Mouse (Mus musculus) heart, adult 18-20 months (tissue): ENCODE measurements around the gene Chpf. TPM values are rescaled to one million over a fixed set of nuclear protein-coding genes. Genes with fewer than 3 reads are reported as not detected.

Experiments used
- DNase-seq, 2 experiments: peaks; one replicate each; pipeline ENCODE4 v3.0.0; 2021 to 2022; ENCODE audit warnings: mixed read lengths in 1 of 2
- total RNA-seq, 2 experiments: library from RNA; stranded (reverse); gene quantifications; 2 replicates each; pipeline ENCODE4 v1.2.3; 2021

Gene Chpf
- total RNA-seq, 2 experiments from 2014 or later = 22.0 to 22.4 TPM

GRCm38 (mm10) chr1:75442171-75442570, 36.9 kb downstream of the Chpf start:
- no peak for DNase-seq

DNA sequence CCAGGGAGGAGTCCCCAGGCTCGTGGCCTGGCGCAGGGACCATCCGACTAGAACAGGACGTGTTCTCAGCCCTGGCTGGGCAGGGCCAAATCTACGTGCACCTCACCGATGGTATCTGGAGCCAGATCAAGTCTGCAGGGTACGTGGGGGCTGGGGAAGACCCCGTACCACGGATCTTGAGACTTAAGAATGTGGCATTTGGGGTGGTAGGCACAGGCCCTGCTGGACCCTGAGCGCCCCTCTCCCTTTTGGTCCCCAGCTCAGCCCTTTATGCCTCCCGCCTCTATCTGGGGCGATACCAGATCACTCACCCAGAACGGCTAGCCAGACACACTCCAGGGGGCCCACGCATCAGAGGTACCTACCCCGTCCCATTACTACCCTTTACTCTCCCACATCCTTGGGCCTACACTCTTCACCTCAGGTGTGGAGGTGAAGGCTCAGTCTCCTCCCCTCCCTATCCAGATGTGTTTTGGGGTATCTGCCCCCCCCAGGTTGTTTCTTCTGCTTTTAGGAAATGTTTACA, 37.6 kb downstream of the Chpf start:
- no peak for DNase-seq

DNA sequence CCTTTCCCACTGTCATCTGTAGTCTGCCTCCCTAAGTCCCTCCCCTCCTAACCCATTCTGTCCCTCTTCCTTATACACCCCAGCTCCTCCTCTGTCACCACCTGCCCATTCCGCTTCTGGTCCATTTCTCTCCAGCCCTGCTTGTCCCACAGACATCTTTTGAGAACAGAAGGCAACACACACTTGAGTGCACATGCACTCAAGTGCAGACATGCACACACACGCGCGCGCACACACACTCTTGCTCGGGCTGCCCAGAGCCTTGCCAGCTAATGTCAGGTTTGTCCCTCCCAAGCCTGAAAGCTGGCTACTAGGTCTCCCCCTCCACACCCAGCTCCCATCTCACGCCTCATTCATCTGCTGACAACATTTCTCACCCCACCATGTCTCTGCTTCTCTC, 38.4 kb downstream of the Chpf start:
- no peak for DNase-seq

- no peak for DNase-seq
Observed at GRCm38 (mm10) chr1:75438782-75439181, 40.3 kb downstream of the Chpf start.

GRCm38 (mm10) chr1:75435475-75436328, 43.4 kb downstream of the Chpf start, which contains the start of gene Gmppa:
Gene Gmppa, plus strand, starts transcription at chr1:75435930.
- peak; percentile 90 to 94 for DNase-seq

DNA sequence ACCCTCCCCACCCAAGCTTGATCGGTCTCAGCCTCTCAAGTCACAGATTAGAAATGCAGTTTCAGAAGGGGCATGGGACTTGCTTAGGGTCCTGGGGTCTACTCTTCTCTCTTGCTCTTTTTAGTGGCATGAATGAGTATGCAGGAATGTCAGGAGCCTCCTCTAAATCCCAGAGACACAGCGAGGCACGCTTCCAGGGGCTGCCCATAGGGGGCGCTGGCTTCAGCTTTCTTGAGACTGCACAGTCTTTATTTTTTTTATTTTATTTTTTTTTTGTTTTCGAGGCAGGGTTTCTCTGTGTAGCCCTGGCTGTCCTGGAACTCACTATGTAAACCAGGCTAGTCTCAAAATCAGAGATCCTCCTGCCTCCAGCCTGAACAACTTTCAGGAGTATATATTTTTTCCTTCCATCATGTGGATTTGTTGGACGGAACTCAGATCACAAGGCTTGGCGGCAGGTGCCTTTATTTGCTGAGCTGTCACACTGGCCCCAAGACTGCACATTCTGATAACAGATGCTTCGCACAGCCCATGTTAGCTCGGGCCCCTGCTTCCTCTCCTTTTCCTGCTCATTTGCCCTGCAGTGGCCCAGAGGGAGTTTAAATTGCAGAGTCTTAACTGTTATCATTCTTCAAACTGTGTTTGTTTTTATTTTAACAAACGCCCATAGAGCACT, 53.2 kb downstream of the Chpf start:
- DNase-seq = peak in 1 of 2 experiments; percentile 65

Other genes with a start within 250 kb of the Chpf start
- gene A630095N17Rik, start 247.2 kb downstream of the Chpf start, total RNA-seq = not detected
- 100 to 1,000 TPM; 123 to 127 TPM for gene Dnajb2, start 242.9 kb downstream of the Chpf start, total RNA-seq
- 1 to 10 TPM; 1.2 to 2.0 TPM for gene Ptprn, start 214.8 kb downstream of the Chpf start, total RNA-seq
- not detected for gene Resp18, start 200.9 kb downstream of the Chpf start, total RNA-seq
- 10 to 100 TPM; 80.9 to 88.3 TPM for gene Dnpep, start 161.3 kb downstream of the Chpf start, total RNA-seq
- gene Des, start 119.0 kb downstream of the Chpf start, total RNA-seq = 1,000 to 10,000 TPM; 1,347 to 1,386 TPM
- gene Speg, start 104.0 kb downstream of the Chpf start, total RNA-seq = 100 to 1,000 TPM; 115 TPM
- gene Gmppa, start 43.4 kb downstream of the Chpf start, total RNA-seq = 10 to 100 TPM; 34.5 to 38.2 TPM
- gene Asic4, start 28.9 kb downstream of the Chpf start, total RNA-seq = not detected
- under 1 TPM; 0.30 to 0.46 TPM for gene Tmem198, start 225 bp upstream of the Chpf start, total RNA-seq
- gene Obsl1, start 27.1 kb upstream of the Chpf start, total RNA-seq = 100 to 1,000 TPM; 107 to 108 TPM
- gene Inha, start 27.8 kb upstream of the Chpf start, total RNA-seq = 1 to 10 TPM; 3.0 to 3.1 TPM
- gene Stk11ip, start 42.2 kb upstream of the Chpf start, total RNA-seq = 10 to 100 TPM in 1 of 2 experiments, 1 to 10 TPM in 1; 6.6 to 10.9 TPM
- 100 to 1,000 TPM; 249 to 266 TPM for gene Slc4a3, start 67.0 kb upstream of the Chpf start, total RNA-seq